Mouse (Mus musculus): Measurements from ENCODE around the gene Brms1l. TPM values are rescaled to one million over a fixed set of nuclear protein-coding genes. Genes with fewer than 3 reads are reported as not detected.
A peak's percentile ranks its signal among the peaks of the same experiment; 100 is the strongest.

Brms1l gene
- total and polyA plus RNA-seq, 3 experiments: 17.4 to 33.5 TPM; not detected in 1

DNA sequence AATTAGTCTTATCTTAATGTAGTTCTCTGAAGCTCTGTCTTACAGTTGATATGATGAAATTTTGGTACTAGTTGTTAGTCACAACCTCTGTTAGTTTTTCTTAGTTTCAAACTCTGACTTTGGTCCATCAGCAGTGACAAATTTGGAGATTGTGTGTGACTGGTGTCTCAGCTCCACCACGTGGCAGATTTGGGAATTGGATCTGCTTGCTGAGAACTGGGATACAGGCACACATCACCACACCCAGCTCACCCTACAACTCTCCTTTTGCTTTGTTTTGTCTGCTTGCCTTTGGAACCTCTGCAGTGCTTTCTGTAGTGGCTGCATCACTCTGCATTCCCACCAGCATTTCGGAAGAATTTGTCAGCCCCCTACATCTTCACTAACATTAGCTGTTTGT lies 5.0 kb upstream of the Brms1l start:
- Histone ChIP-seq H3K79me2 (ENCODE audit: control insufficient read depth, insufficient read depth, low read length, poor library complexity) (no peaks in the 10 kb centered on the region), H3K27me3 (ENCODE audit: control insufficient read depth in 1 of 2, insufficient read depth in 2 of 2, low read length in 2 of 2) (no peaks in the 10 kb centered on the region), H3K36me3 (ENCODE audit: control insufficient read depth in 1 of 2, insufficient read depth in 2 of 2, low read length in 2 of 2) (peaks cover 0 to 5% of the 10 kb centered on the region in 2 experiments; a peak in 2 of 4 replicates), H3K27ac (ENCODE audit: control insufficient read depth, low read depth, low read length) (no peak overlapping the region), H3K4me3 (ENCODE audit: control insufficient read depth in 1 of 2, insufficient read depth in 1 of 2, low read depth in 2 of 2, low read length in 2 of 2) (no peak overlapping the region), H3K9ac (ENCODE audit: control insufficient read depth, low read depth, low read length, poor library complexity, severe bottlenecking) (no peak overlapping the region), H3K4me1 (ENCODE audit: control insufficient read depth in 1 of 2, insufficient read depth in 2 of 2, low read length in 2 of 2) (peaks cover 0 to 4% of the 10 kb centered on the region in 2 experiments; a peak in 1 of 4 replicates), H3K9me3 (replicated peaks; ENCODE audit: insufficient read depth, low read length) (no peaks in the 10 kb centered on the region)
- TF ChIP-seq CTCF (IDR thresholded peaks at IDR 0.05 in 2 of 3, conservative IDR thresholded peaks at IDR 0.05 in 1 of 3; ENCODE audit: control insufficient read depth in 1 of 3, insufficient read depth in 1 of 3, low read depth in 2 of 3, low read length in 3 of 3, poor library complexity in 1 of 3, severe bottlenecking in 1 of 3) (peak; percentile 70 to 84 (median 78)), USF1 (IDR thresholded peaks at IDR 0.05; ENCODE audit: low read depth, low read length) (peak; percentile 22; the same call in 1 of the 2 replicates), SMC3 (IDR thresholded peaks at IDR 0.05; ENCODE audit: low read depth, low read length) (peak; percentile 84), POLR2AphosphoS2 (IDR thresholded peaks at IDR 0.05; ENCODE audit: low read length) (no peak), MAX (IDR thresholded peaks at IDR 0.05; ENCODE audit: low read length) (peak; percentile 79), GATA1 (IDR thresholded peaks at IDR 0.05; ENCODE audit: low read depth, low read length) (no peak), RAD21 (IDR thresholded peaks at IDR 0.05; ENCODE audit: low read depth, low read length) (peak; percentile 90), MYC (IDR thresholded peaks at IDR 0.05; ENCODE audit: low read depth, low read length) (peak; percentile 70), TCF12 (IDR thresholded peaks at IDR 0.05; ENCODE audit: low read depth, low read length) (0 out of 2 replicates have a peak, but pooled peaks have one; percentile 10), SIN3A (IDR thresholded peaks at IDR 0.05; ENCODE audit: low read length) (no peak), ZC3H11A (IDR thresholded peaks at IDR 0.05; ENCODE audit: low read depth, low read length) (peak; percentile 69), ELF1 (IDR thresholded peaks at IDR 0.05; ENCODE audit: low read depth, low read length) (no peak), RCOR1 (IDR thresholded peaks at IDR 0.05; ENCODE audit: low read depth, low read length) (0 out of 2 replicates have a peak, but pooled peaks have one; percentile 28)
- peak; percentile 75 for DNase-seq (ENCODE audit: low read depth, low spot score)

DNA sequence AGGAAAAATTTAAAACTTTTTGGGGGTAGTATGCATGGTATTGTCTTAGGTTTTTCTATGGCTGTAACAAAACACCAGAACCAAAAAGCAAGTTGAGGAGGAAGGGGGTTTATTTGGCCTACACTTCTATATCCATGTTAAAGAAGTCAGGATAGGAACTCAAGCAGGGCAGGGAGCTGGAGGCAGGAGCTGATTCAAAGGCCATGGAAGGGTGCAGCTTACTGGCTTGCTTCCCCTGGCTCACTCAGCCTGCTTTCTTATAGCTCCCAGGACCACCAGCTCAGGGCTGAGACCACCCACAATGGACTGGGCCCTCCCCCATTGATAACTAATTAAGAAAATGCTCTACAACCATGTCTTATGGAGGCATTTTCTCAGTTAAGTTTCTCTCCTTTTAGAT lies 3.2 kb upstream of the Brms1l start:
- Histone ChIP-seq H3K4me1 (ENCODE audit: control insufficient read depth in 1 of 2, insufficient read depth in 2 of 2, low read length in 2 of 2) (peaks cover 0 to 4% of the 10 kb centered on the region in 2 experiments; a peak in 2 of 4 replicates), H3K27me3 (ENCODE audit: control insufficient read depth in 1 of 2, insufficient read depth in 2 of 2, low read length in 2 of 2) (no peaks in the 10 kb centered on the region), H3K9me3 (replicated peaks; ENCODE audit: insufficient read depth, low read length) (no peaks in the 10 kb centered on the region), H3K9ac (ENCODE audit: control insufficient read depth, low read depth, low read length, poor library complexity, severe bottlenecking) (no peak overlapping the region), H3K4me3 (ENCODE audit: control insufficient read depth in 1 of 2, insufficient read depth in 1 of 2, low read depth in 2 of 2, low read length in 2 of 2) (no peak overlapping the region), H3K27ac (ENCODE audit: control insufficient read depth, low read depth, low read length) (no peak overlapping the region), H3K79me2 (ENCODE audit: control insufficient read depth, insufficient read depth, low read length, poor library complexity) (peaks cover 10% of the 10 kb centered on the region), H3K36me3 (ENCODE audit: control insufficient read depth in 1 of 2, insufficient read depth in 2 of 2, low read length in 2 of 2) (peaks cover 0 to 9% of the 10 kb centered on the region in 2 experiments; a peak in 2 of 4 replicates)
- no peak for DNase-seq (ENCODE audit: low read depth, low spot score)
- TF ChIP-seq MAZ (IDR thresholded peaks at IDR 0.05; ENCODE audit: low read depth, low read length): no peak
- TF ChIP-seq NELFE (IDR thresholded peaks at IDR 0.05; ENCODE audit: low read depth, low read length): no peak
- TF ChIP-seq UBTF (IDR thresholded peaks at IDR 0.05; ENCODE audit: borderline replicate concordance, insufficient read depth, low read depth, low read length): no peak
- TF ChIP-seq ETS1 (IDR thresholded peaks at IDR 0.05; ENCODE audit: low read depth, low read length): no peak
- TF ChIP-seq TCF12 (IDR thresholded peaks at IDR 0.05; ENCODE audit: low read depth, low read length): no peak
- TF ChIP-seq TAL1 (IDR thresholded peaks at IDR 0.05; ENCODE audit: low read length): no peak
- TF ChIP-seq BHLHE40 (IDR thresholded peaks at IDR 0.05; ENCODE audit: borderline replicate concordance, low read depth, low read length): no peak
- no peak for TF ChIP-seq TBP (IDR thresholded peaks at IDR 0.05; ENCODE audit: low read depth, low read length)
- TF ChIP-seq USF2 (IDR thresholded peaks at IDR 0.05; ENCODE audit: borderline replicate concordance in 1 of 2, insufficient read depth in 1 of 2, low read depth in 1 of 2, low read length in 2 of 2): no peak
- no peak for TF ChIP-seq POLR2AphosphoS5 (IDR thresholded peaks at IDR 0.05; ENCODE audit: borderline replicate concordance, low read depth, low read length)
- no peak for TF ChIP-seq SMC3 (IDR thresholded peaks at IDR 0.05; ENCODE audit: low read depth, low read length)
- no peak for TF ChIP-seq ZNF384 (IDR thresholded peaks at IDR 0.05; ENCODE audit: low read depth, low read length)
- TF ChIP-seq POLR2A (IDR thresholded peaks at IDR 0.05; ENCODE audit: control insufficient read depth in 1 of 2, insufficient read depth in 1 of 2, low read depth in 1 of 2, low read length in 2 of 2, poor library complexity in 1 of 2): no peak
- TF ChIP-seq ZC3H11A (IDR thresholded peaks at IDR 0.05; ENCODE audit: low read depth, low read length): no peak
- no peak for TF ChIP-seq EP300 (IDR thresholded peaks at IDR 0.05; ENCODE audit: low read depth in 1 of 2, low read length in 2 of 2)
- no peak for TF ChIP-seq MYC (IDR thresholded peaks at IDR 0.05; ENCODE audit: low read depth, low read length)
- no peak for TF ChIP-seq USF1 (IDR thresholded peaks at IDR 0.05; ENCODE audit: low read depth, low read length)
- no peak for TF ChIP-seq CHD1 (IDR thresholded peaks at IDR 0.05; ENCODE audit: low read depth, low read length)
- TF ChIP-seq ELF1 (IDR thresholded peaks at IDR 0.05; ENCODE audit: low read depth, low read length): no peak
- TF ChIP-seq MXI1 (IDR thresholded peaks at IDR 0.05; ENCODE audit: low read depth, low read length): no peak
